Mouse (Mus musculus) liver, embryonic 12.5 days (tissue): Measurements from ENCODE around the gene Tubg1. TPM values are rescaled to one million over a fixed set of nuclear protein-coding genes. Genes with fewer than 3 reads are reported as not detected.
A peak's percentile ranks its signal among the peaks of the same experiment; 100 is the strongest.

Experiments
- ATAC-seq: fragments of 200-750 bp; cut with Nextera tagmentation; 2 replicates; pipeline ENCODE4 v1.8.0; 2017; ENCODE audit warnings: moderate number of reproducible peaks, mild to moderate bottlenecking, moderate library complexity
- H3K27ac ChIP-seq: fragments of 300-500 bp; sonication (generic); 2 replicates; pipeline ENCODE4 v1.5.1; 2016; ENCODE audit warnings: mild to moderate bottlenecking
- H3K27me3 ChIP-seq: fragments of 300-500 bp; sonication (generic); replicated peaks from 2 replicates; pipeline ENCODE4 v1.6.1; 2016; ENCODE audit warnings: mild to moderate bottlenecking, moderate library complexity
- H3K36me3 ChIP-seq: fragments of 300-500 bp; sonication (generic); 2 replicates; pipeline ENCODE4 v1.6.1; 2016; ENCODE audit warnings: mild to moderate bottlenecking, moderate library complexity
- H3K4me1 ChIP-seq: fragments of 300-500 bp; sonication (generic); 2 replicates; pipeline ENCODE4 v1.6.1; 2016
- H3K4me2 ChIP-seq: fragments of 300-500 bp; sonication (generic); 2 replicates; pipeline ENCODE4 v1.6.1; 2016; ENCODE audit warnings: mild to moderate bottlenecking, moderate library complexity
- H3K4me3 ChIP-seq: fragments of 300-500 bp; sonication (generic); 2 replicates; pipeline ENCODE4 v1.5.1; 2016; ENCODE audit warnings: mild to moderate bottlenecking, moderate library complexity
- H3K9ac ChIP-seq: fragments of 300-500 bp; sonication (generic); 2 replicates; pipeline ENCODE4 v1.6.1; 2016; ENCODE audit warnings: mild to moderate bottlenecking, moderate library complexity
- H3K9me3 ChIP-seq: fragments of 300-500 bp; sonication (generic); replicated peaks from 2 replicates; pipeline ENCODE4 v1.6.1; 2016; ENCODE audit warnings: mild to moderate bottlenecking, moderate library complexity
- WGBS: fragments of 180-500 bp; shearing (Covaris S2); methylation state at CpG from one replicate; pipeline ENCODE4 v1.1.7; 2016; ENCODE audit not compliant: insufficient replicate concordance; 5-methylcytosine and 5-hydroxymethylcytosine counted together
- polyA plus RNA-seq: library from polyadenylated mRNA; unstranded; fragments of >200 nt; fragmentation: Nextera tagmentation; extraction: Ambion mirVana; gene quantifications from 2 replicates; pipeline ENCODE4 v1.2.1, GENCODE M21; 2016

Gene Tubg1
- polyA plus RNA-seq: 55.2 and 59.6 TPM in 2 replicates

DNA sequence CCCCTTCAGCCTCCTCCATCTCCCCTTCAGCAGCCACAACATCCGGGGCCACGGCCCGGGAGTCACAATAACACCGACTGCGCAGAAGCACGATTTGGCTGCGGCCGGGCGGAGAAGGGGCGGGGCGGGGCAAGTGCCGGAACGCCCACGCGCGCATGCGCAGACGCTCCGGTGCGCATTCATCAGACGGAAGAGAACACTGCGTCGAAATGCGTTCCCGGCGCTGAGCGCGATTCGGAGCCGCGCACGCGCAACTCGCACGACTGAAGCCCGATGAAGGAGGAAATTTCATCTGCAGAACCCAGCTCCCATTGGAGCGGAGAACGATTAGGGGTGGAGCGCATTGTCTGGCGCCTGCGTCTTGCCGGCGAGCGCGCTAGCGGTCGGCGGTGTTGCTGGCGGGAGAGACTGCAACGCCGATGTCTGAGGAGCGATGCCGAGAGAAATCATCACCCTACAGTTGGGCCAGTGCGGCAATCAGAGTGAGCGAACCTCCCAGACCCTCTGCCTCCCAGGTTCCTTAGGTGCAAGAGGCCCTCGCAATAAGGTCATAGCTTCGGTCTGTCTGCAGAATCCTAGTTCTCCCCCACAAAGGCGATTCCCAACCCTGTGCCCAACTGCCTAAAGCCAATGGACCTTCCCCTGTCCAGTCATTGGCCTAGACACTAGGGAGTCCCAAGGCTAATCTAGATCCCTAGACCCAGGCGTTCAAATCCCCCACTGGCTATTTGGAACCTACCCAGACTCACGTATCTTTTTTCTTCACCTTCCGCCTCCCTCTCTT is at the start of gene Tubg1, which contains the start of gene Retreg3:
Gene Tubg1, plus strand, starts transcription at position 178 of the 784 bp plus-strand sequence.
Gene Retreg3, minus strand, starts transcription at position 133 of the 784 bp plus-strand sequence.
- under 1% methylated on average over 61 of the region's 61 CpGs for WGBS

DNA sequence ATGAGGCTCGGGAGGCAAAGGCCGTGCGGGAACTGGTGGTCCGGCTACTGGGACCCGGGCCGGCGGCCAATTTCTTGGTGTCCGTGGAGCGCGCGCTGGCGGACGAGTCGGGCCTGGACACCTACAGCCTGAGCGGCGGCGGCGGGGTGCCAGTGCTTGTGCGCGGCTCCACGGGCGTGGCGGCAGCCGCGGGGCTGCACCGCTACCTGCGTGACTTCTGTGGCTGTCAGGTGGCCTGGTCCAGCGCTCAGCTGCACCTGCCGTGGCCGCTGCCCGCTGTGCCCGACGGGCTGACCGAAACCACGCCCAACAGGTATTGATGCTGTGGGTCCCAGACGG is 49.6 kb upstream of the Tubg1 start:
- under 1% methylated on average over 36 of the region's 36 CpGs for WGBS

More for the DNA sequence above, at the start of gene Tubg1, which contains the start of gene Retreg3:
- Histone ChIP-seq H3K36me3 (peaks cover 52% of the 10 kb centered on the region), H3K27me3 (no peaks in the 10 kb centered on the region), H3K4me3 (peak within 1 kb of the TSS; percentile 83), H3K9me3 (no peaks in the 10 kb centered on the region), H3K4me2 (peak within 1 kb of the TSS; percentile 96), H3K4me1 (peaks cover 48% of the 10 kb centered on the region), H3K9ac (peak within 1 kb of the TSS; percentile 92), H3K27ac (peak within 1 kb of the TSS; percentile 94)
- peak; percentile 93 for ATAC-seq

DNA sequence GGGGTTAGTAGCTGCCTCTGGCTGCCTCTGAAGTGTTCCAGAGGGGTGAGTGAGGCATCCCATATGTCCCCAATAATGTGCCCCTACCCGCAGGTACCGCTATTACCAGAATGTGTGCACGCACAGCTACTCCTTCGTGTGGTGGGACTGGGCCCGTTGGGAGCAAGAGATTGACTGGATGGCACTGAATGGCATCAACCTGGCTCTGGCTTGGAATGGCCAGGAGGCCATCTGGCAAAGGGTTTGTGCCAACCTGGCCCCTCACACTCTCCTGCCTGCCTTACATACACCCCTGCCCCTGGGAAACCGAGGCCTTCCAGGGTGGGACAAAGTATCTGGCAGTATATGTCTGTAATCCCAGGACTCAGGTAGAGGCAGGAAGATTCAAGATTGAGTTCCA is 48.8 kb upstream of the Tubg1 start:
- no peaks in the 10 kb centered on the region for H3K9me3 ChIP-seq
- H3K9ac ChIP-seq: no peak overlapping the region
- H3K36me3 ChIP-seq: no peaks in the 10 kb centered on the region
- no peak overlapping the region for H3K27ac ChIP-seq
- H3K4me3 ChIP-seq: peak overlapping the region; percentile 74
- H3K4me2 ChIP-seq: peak overlapping the region; percentile 98
- ATAC-seq: no peak
- H3K4me1 ChIP-seq: peaks cover 29% of the 10 kb centered on the region
- WGBS: 62% methylated on average over 6 of the region's 6 CpGs
- peaks cover 53% of the 10 kb centered on the region for H3K27me3 ChIP-seq

More for the DNA sequence above, 49.6 kb upstream of the Tubg1 start:
- peaks cover 53% of the 10 kb centered on the region for H3K27me3 ChIP-seq
- H3K9me3 ChIP-seq: no peaks in the 10 kb centered on the region
- peak overlapping the region; percentile 79 for H3K9ac ChIP-seq
- H3K4me3 ChIP-seq: peak overlapping the region; percentile 74
- peaks cover 38% of the 10 kb centered on the region for H3K4me1 ChIP-seq
- 0 out of 2 replicates have a peak overlapping the region, but pooled peaks have one; percentile 36 for H3K27ac ChIP-seq
- peak overlapping the region; percentile 98 for H3K4me2 ChIP-seq
- ATAC-seq: peak; percentile 65
- no peaks in the 10 kb centered on the region for H3K36me3 ChIP-seq

DNA sequence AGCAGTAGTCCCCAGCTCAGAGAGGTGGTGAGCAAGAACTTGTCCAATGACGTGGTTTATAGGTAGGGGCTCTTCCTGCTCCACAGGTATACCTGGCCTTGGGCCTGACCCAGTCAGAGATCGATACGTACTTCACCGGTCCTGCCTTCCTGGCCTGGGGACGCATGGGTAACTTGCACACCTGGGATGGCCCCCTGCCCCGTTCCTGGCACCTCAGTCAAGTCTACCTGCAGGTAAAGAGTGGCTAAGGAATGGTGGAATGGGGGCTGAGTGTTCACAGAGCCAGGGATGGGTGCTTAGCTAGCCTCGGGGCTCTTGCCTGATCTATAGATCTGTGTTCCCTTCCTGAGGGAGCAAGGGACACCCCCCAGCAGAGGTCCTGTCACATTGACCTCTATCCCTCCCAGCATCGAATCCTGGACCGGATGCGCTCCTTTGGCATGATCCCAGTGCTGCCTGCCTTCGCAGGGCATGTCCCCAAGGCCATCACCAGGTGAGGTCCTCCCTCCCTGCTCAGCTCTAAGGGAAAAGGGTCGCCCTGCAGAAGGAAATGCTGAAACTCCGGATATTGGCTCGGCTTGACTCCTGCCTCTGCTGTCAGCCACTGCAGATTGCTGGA is 47.8 kb upstream of the Tubg1 start:
- Histone ChIP-seq H3K27ac (no peak overlapping the region), H3K9me3 (no peaks in the 10 kb centered on the region), H3K4me2 (no peak overlapping the region), H3K27me3 (peaks cover 59% of the 10 kb centered on the region), H3K36me3 (no peaks in the 10 kb centered on the region), H3K4me1 (peaks cover 20% of the 10 kb centered on the region), H3K9ac (no peak overlapping the region), H3K4me3 (no peak overlapping the region)
- no peak for ATAC-seq
- 56% methylated on average over 14 of the region's 14 CpGs for WGBS

DNA sequence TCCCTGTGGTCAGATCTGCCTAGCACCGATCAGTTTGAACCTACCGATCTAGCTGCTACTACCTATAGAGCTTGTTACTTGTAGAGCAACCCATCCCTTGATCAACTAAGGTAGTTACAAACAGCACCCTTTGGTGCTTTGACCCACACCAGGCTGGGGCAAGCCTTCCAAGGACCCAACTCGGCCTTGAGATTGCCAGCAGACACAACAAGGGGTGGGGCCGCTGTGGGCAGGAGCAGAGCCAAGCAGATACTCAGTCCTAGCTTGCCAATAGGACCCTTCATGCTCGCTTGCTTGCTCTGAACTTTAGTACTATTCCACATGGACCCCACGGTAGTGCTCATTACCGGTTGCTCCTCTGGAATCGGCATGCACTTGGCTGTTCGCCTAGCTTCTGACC is 41.6 kb upstream of the Tubg1 start, which contains the start of gene Hsd17b1:
Gene Hsd17b1, plus strand, starts transcription at position 291 of the 400 bp plus-strand sequence.
- Histone ChIP-seq H3K9me3 (no peaks in the 10 kb centered on the region), H3K4me2 (0 out of 2 replicates have a peak within 1 kb of the TSS, but pooled peaks have one; percentile 46), H3K4me1 (peaks cover 22% of the 10 kb centered on the region), H3K27me3 (peaks cover 69% of the 10 kb centered on the region), H3K36me3 (no peaks in the 10 kb centered on the region), H3K9ac (no peak within 1 kb of the TSS), H3K4me3 (no peak within 1 kb of the TSS), H3K27ac (no peak within 1 kb of the TSS)
- WGBS: 65% methylated on average over 9 of the region's 9 CpGs
- no peak for ATAC-seq

DNA sequence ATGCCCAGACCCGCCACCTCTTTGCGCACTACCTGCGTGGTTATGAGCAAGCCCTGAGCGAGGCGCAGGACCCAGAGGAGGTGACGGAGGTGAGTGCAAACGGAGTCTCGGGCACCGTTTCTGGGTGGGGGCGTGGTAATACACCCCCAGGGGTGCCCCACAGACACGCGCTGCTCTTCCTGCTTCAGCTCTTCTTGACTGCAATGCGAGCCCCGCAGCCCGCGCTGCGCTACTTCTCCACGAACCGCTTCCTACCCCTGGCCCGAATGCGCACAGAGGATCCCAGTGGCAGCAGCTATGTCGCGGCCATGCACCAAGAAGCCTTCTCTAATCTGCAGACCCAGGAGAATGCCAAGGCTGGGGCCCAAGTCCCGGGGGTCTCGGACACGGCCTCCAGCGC is 40.0 kb upstream of the Tubg1 start:
- peaks cover 2% of the 10 kb centered on the region for H3K36me3 ChIP-seq
- H3K4me2 ChIP-seq: peak overlapping the region; percentile 46
- no peak for ATAC-seq
- H3K27ac ChIP-seq: no peak overlapping the region
- peak overlapping the region; percentile 13; the same call in 1 of the 2 replicates for H3K4me3 ChIP-seq
- H3K9ac ChIP-seq: no peak overlapping the region
- no peaks in the 10 kb centered on the region for H3K9me3 ChIP-seq
- WGBS: 8% methylated on average over 27 of the region's 27 CpGs
- H3K4me1 ChIP-seq: peaks cover 38% of the 10 kb centered on the region
- H3K27me3 ChIP-seq: peaks cover 55% of the 10 kb centered on the region

DNA sequence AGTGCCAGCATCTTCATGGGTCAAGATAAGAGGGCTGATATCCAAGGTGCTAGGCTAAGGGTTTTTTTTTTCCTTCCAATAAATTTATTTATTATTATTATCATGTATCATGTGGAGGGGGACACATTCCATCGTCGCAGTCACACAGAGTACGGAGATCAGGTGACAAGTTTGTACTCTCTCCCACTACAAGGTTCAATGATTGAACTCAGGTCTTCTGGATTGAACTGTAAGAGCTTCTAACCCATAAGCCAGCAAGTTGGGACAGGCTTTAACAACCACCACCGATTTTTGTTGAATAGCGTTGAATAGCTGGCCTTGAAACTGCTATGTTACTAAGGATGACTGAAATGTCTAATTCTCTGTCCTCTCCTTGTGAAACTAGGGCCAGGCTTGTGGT is 39.3 kb upstream of the Tubg1 start:
- 69% methylated on average over 5 of the region's 5 CpGs for WGBS

DNA sequence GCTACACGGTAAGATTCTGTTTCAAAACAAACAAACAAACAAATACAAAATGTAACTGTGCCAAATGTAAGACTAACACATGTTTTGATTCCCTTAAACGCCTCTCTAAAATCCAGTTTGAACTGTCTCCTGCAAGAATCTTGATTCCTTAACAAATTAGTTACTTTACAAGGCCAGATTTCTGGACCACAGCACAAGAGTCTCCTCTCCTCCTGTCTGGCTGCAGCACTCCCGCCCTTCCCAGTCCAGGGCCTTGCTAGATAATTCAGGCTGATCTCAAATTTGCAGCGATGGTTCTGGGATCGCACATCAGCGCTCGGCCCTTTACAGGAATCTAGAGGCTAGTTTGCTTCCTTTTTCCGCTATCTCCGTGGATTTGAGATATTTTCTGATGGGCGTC is 38.1 kb upstream of the Tubg1 start:
- H3K9ac ChIP-seq: peak overlapping the region; percentile 86
- no peak for ATAC-seq
- H3K27me3 ChIP-seq: peaks cover 51% of the 10 kb centered on the region
- H3K27ac ChIP-seq: peak overlapping the region; percentile 93
- 8% methylated on average over 10 of the region's 10 CpGs for WGBS
- H3K36me3 ChIP-seq: peaks cover 14% of the 10 kb centered on the region
- peak overlapping the region; percentile 95 for H3K4me2 ChIP-seq
- no peaks in the 10 kb centered on the region for H3K9me3 ChIP-seq
- peak overlapping the region; percentile 78 for H3K4me3 ChIP-seq
- H3K4me1 ChIP-seq: peaks cover 57% of the 10 kb centered on the region

More for the DNA sequence above, 39.3 kb upstream of the Tubg1 start:
- peaks cover 55% of the 10 kb centered on the region for H3K27me3 ChIP-seq
- no peak overlapping the region for H3K27ac ChIP-seq
- no peak overlapping the region for H3K4me2 ChIP-seq
- H3K4me3 ChIP-seq: no peak overlapping the region
- ATAC-seq: no peak
- H3K9me3 ChIP-seq: no peaks in the 10 kb centered on the region
- no peak overlapping the region for H3K9ac ChIP-seq
- H3K36me3 ChIP-seq: peaks cover 9% of the 10 kb centered on the region
- peaks cover 44% of the 10 kb centered on the region for H3K4me1 ChIP-seq

DNA sequence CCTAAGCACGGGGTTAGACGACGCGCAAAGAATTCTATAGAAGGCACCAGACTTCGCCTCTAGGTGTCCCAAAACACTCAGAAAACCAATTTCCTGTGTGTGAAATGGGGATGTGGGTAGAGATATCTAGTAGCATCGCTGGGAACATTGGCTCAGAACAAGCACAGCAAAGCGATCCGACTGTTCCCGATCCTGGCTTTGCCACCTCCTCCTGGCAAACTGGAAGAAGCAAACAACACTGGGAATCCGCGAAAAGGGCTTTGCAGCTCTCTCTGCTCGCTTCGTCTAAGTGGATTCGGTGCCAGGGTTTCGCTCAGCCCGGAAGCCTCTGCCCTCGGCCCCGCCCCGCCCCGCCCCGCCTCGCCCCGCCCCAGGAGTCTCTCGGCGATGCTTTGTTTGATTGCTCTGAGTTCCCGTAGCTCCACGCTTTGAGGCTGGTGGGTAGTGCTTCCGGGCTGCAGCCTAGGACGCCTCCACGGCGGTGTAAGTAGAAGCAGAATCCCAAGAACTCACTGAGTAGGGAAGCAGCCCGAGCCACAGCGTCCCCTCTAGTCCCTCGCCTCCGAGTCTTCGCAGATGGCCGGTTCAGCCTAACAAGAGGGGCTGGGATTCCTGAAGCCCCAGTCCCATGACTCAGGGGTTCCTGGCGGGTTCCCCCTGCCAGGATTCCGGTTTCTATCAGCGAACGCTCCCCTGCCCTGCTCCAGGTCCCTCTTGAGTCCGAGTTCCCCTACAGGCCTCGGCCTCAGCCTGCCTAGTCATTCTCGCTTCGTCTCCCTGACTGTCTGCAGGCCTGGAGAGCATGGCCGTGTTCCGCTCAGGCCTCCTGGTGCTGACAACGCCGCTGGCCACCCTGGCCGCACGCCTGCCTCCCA is 37.3 kb upstream of the Tubg1 start, which contains the start of gene Coasy:
Gene Coasy, plus strand, starts transcription at position 358 of the 875 bp plus-strand sequence.
- Histone ChIP-seq H3K4me2 (peak within 1 kb of the TSS; percentile 95), H3K27me3 (peaks cover 43% of the 10 kb centered on the region), H3K9me3 (no peaks in the 10 kb centered on the region), H3K4me1 (peaks cover 61% of the 10 kb centered on the region), H3K27ac (peak within 1 kb of the TSS; percentile 93), H3K9ac (peak within 1 kb of the TSS; percentile 86), H3K36me3 (peaks cover 14% of the 10 kb centered on the region), H3K4me3 (peak within 1 kb of the TSS; percentile 78)
- WGBS: under 1% methylated on average over 51 of the region's 51 CpGs
- peak; percentile 87 for ATAC-seq

DNA sequence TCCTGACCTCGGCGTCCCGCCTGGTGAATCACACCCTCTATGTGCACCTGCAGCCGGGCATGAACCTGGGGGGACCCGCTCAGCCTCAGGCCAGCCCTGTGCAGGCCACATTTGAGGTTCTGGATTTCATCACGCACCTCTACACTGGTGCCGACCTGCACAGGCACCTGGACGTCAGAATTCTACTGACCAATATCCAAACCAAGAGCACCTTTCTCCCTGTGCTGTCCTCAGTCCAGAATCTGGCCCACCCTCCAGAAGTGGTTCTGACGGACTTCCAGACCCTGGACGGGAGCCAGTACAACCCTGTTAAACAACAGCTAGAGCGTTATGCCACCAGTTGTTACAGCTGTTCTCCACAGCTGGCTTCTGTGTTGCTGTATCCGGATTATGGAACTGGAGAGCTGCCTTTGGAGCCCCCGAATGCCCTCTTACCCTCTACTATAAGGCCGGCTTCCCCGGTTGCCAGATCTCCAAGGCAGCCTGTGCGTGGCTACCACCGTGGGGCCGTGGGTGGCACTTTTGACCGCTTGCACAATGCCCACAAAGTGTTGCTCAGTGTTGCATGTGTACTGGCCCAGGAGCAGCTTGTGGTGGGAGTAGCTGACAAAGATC is 36.5 kb upstream of the Tubg1 start:
- Histone ChIP-seq H3K36me3 (peaks cover 16% of the 10 kb centered on the region), H3K9me3 (no peaks in the 10 kb centered on the region), H3K4me3 (peak overlapping the region; percentile 78), H3K9ac (peak overlapping the region; percentile 86), H3K27ac (peak overlapping the region; percentile 93), H3K4me1 (peaks cover 69% of the 10 kb centered on the region), H3K27me3 (peaks cover 36% of the 10 kb centered on the region), H3K4me2 (peak overlapping the region; percentile 95)
- 32% methylated on average over 19 of the region's 19 CpGs for WGBS
- ATAC-seq: no peak

DNA sequence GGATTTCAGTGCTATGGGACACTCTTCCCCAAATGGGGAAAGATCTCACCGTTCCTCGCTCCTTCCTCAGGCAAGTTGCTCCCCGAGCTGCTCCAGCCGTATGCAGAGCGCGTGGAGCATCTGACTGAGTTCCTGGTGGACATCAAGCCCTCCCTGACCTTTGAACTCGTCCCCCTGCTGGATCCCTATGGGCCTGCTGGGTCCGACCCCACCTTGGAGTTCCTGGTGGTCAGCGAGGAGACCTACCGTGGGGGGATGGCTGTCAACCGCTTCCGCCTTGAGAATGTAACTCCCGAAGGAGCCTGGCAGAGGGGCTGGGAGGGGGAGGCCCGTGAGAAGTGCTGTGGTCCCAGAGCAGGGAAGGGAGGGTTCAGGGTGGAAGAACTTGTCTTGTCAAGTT is 35.5 kb upstream of the Tubg1 start:
- H3K4me2 ChIP-seq: no peak overlapping the region
- H3K36me3 ChIP-seq: peaks cover 26% of the 10 kb centered on the region
- ATAC-seq: no peak
- H3K27ac ChIP-seq: no peak overlapping the region
- 82% methylated on average over 14 of the region's 14 CpGs for WGBS
- peaks cover 25% of the 10 kb centered on the region for H3K27me3 ChIP-seq
- H3K4me1 ChIP-seq: peaks cover 74% of the 10 kb centered on the region
- no peak overlapping the region for H3K4me3 ChIP-seq
- no peaks in the 10 kb centered on the region for H3K9me3 ChIP-seq
- H3K9ac ChIP-seq: no peak overlapping the region
